Mouse (Mus musculus) cerebellum, adult (tissue): ENCODE results near the gene Stn1.

Experiments used
- ATAC-seq: cut with Nextera tagmentation; 2 replicates; pipeline ENCODE4 v1.9.2; 2017; ENCODE audit warnings: mild to moderate bottlenecking, moderate library complexity, mixed read lengths; ENCODE audit not compliant: insufficient number of reproducible peaks, low FRiP score, low TSS enrichment

Stn1 gene

GRCm38 (mm10) chr19:47485997-47486566, 51.2 kb downstream of the Stn1 start:
- ATAC-seq: no peak

GRCm38 (mm10) chr19:47484110-47484509, 53.2 kb downstream of the Stn1 start:
- ATAC-seq: no peak

GRCm38 (mm10) chr19:47483346-47483745, 54.0 kb downstream of the Stn1 start:
- no peak for ATAC-seq

DNA sequence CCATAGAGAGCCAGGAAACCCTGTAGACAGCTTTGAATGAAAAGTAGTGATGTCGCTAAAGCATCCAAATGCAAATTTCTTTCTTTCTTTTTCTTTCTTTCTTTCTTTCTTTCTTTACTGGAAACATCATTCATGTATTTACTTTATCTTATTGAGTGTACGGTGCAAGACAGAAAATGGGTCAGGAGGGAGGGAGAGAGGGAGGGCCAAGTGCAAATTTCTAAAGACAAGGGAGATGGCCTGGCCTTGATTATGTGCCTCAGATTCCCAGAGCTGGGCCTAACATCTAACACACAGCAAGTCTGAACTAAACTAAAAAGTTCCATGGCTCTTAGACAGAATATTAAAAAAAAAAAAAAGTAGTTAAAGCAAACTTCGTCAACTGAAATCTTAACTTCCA, 63.9 kb downstream of the Stn1 start:
- ATAC-seq: no peak

DNA sequence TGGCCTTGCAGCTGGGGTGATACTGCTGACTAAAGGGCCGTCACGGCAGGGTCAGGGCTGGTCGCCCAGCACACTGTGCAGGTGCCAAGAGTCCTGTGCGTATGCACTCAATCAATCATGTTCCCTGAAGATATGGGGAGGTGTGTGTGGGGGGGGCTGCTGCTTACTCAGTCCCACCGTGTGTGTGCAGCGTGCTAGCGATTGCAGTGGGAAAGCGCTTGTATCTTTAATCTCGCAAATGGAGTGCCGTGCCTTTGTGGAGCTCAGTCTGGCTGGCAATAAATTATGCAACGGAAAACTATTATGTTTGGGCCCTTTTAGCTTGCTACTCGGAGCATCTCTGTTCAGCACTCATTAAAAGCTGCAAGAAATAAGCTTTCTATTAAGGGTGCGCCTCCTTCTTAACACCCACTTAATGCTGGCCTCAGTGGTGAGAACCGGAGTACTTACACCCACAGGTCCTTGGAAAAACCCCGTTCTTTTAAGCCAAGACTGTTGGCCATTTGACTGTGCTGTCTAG, 64.4 kb downstream of the Stn1 start:
- ATAC-seq: no peak

GRCm38 (mm10) chr19:47471808-47472207, 65.5 kb downstream of the Stn1 start:
- no peak for ATAC-seq

- ATAC-seq: no peak
Measured at GRCm38 (mm10) chr19:47468750-47469149, 68.6 kb downstream of the Stn1 start.

- no peak for ATAC-seq
Measured at GRCm38 (mm10) chr19:47466775-47467174, 70.5 kb downstream of the Stn1 start.

DNA sequence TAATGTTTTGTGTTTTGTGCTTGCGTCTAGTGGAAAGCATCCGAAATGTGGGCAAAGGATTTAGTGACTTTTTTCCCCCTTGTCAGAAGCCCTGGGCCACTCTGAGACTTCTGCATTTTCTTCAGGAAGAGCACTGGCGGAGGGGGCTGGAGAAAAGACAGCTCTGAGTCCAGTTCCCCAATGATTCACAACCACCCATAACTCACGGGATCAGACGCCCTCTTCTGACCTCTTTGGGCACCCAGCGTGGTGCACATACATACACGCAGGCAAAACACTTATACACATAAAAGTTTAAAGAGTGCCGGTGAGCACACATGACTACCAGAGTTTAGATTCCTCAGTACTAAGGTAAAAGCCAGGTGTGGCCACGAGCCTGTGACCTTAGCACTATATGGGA, 71.8 kb downstream of the Stn1 start:
- no peak for ATAC-seq

DNA sequence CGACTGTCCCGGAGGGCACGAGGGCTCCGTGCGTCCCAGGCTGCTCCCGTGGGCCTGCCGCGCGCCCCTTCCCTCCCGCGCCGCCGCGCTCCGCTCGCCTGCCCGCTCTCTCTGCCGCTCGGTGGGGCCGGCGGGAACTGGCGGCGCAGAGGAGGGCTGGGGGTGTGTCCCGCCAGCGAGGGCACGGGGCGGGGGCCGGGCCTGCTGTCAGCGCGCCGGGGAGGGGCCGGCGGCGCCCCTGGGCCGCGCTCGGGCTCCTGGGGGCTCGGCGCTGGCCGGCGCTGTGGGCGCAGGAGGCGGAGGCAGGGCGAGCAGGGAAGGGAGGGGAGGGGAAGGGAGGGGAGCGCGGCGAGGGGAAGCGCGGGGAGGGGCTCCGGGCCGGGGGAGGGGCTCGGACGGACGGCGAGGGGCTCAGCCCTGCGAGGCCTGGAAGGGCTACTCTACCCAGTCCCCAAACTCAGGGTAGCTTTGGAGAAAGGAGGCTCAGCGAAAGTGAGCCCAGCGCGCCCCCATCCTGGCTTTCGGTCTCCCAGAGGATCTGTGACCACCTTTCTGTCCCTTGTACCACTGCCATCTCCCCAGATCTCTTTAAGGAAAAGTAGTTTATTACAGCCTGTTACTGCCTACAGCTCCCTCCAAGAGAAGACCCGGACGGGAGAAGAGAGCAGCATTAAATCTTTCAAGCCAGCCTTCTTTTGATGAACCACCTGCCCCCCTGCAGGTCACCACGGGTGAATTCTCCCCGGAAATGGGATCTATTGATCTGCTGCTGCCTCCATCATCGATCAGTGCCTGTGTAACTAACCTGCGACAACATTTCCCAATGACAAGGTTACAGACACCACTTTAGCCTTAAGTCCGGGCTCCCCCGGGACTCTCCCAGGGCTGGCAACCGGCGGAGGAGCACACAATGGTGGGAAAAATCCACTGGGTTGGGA, 72.7 kb downstream of the Stn1 start, which contains the start of gene Sh3pxd2a:
Gene Sh3pxd2a, minus strand, starts transcription at position 98 of the 938 bp plus-strand sequence.
- ATAC-seq: no peak

GRCm38 (mm10) chr19:47463636-47464303, 73.5 kb downstream of the Stn1 start:
- no peak for ATAC-seq

- ATAC-seq: no peak
Measured at GRCm38 (mm10) chr19:47463206-47463605, 74.1 kb downstream of the Stn1 start.

- ATAC-seq: no peak
Measured at GRCm38 (mm10) chr19:47462725-47463124, 74.6 kb downstream of the Stn1 start.

DNA sequence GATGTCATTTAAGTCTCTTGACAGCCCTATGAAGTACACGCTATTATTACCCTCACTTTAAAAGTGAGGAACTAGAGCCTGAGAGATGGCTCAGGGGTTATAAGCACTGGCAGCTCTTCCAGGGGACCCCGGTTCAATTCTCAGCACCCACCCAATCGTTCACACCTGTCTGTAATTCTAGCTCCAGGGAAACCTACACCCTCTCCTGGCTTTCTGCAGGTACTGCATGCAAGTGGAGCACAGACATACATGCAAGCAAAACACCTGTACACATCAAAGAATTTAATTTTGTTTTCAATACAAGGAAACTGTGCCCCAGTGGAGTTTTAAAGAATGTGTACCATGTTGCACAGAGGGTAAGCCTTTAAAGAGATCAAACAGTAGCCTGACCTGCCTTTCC, 75.5 kb downstream of the Stn1 start:
- ATAC-seq: no peak

DNA sequence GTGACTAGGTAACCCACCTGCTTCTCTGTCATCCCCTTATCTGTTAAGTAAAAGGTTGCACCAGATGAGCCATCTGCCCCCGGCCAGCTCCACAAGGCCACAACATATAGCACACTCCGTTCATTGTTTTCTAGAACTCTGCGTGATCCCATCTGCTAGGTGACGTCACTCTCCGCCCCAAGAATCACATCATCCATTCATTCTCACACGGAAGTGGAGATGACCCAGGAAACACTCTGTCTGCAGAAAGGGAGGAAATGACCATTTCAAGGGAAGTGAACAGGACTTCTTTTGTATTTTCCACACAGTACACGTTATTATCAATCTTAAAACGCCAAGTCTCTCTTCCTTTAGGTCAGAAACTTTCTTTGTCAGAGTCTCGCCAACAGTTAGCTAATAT, 75.9 kb downstream of the Stn1 start:
- no peak for ATAC-seq

GRCm38 (mm10) chr19:47460120-47460960, 77.0 kb downstream of the Stn1 start:
- ATAC-seq: no peak

DNA sequence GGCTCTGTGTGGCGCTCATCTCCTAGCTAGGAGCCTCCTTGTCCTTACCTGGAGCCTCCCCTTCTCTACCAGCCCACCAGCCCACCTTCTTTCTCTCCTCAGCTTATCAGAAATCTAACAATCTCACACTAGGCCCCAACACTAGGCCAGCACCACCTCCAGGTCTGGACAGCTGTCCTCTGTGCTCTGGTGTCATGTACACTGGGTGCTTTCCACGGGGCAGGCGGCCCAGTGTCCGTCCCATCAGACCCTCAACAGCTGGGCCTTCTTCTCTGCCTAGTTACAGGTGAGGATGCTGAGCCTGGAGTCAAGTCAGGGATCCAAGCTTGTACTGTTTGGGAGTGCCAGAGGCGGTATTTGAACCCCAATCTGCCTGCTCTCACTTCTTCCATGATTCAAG, 78.1 kb downstream of the Stn1 start:
- ATAC-seq: no peak

GRCm38 (mm10) chr19:47458504-47459161, 78.7 kb downstream of the Stn1 start:
- no peak for ATAC-seq

- no peak for ATAC-seq
Measured at GRCm38 (mm10) chr19:47457711-47458503, 79.4 kb downstream of the Stn1 start.
